Mouse (Mus musculus): Measurements from ENCODE around the gene Atp5e.

- TF ChIP-seq POLR2A (IDR thresholded peaks at IDR 0.05; ENCODE audit: borderline replicate concordance, control insufficient read depth, low read depth, low read length) (no peak), CTCF (IDR thresholded peaks at IDR 0.05; ENCODE audit: control insufficient read depth, insufficient read depth, low read length) (no peak)
Measured at GRCm38 (mm10) chr2:174477543-174478319, 13.8 kb upstream of the Atp5e start.

Data from bone marrow, adult 2 months (tissue).